Mouse (Mus musculus) left cerebral cortex, adult 2 months (tissue): ENCODE data around the gene Cdc42bpg. TPM values are rescaled to one million over a fixed set of nuclear protein-coding genes. Genes with fewer than 3 reads are reported as not detected.

Experiments used
- DNase-seq, 2 experiments: peaks; one replicate each; pipeline ENCODE4 v3.0.0; 2021 to 2022; ENCODE audit warnings: low spot score in 2 of 2, mixed read lengths in 1 of 2; ENCODE audit errors: extremely low spot score in 1 of 2
- H3K27ac ChIP-seq: fragments of 200-600 bp; 2 replicates; pipeline ENCODE4 v1.8.1; 2022
- H3K4me3 ChIP-seq: fragments of 200-600 bp; 2 replicates; pipeline ENCODE4 v1.8.1; 2022
- CTCF ChIP-seq: fragments of 200-600 bp; IDR thresholded peaks from 2 replicates; pipeline ENCODE4 v1.8.1; 2022; ENCODE audit warnings: antibody characterized with exemption, mild to moderate bottlenecking, moderate library complexity
- intact Hi-C: fragments of 180-260 bp; cut with DNase I; formaldehyde crosslinking; loops from one replicate; pipeline ENCODE4 v1.15.1; 2025
- total RNA-seq, 2 experiments: library from RNA; stranded (reverse); gene quantifications; 2 replicates each; pipeline ENCODE4 v1.2.3; 2021

Gene Cdc42bpg
- total RNA-seq, 2 experiments from 2014 or later, result 3.4 to 4.1 TPM

DNA sequence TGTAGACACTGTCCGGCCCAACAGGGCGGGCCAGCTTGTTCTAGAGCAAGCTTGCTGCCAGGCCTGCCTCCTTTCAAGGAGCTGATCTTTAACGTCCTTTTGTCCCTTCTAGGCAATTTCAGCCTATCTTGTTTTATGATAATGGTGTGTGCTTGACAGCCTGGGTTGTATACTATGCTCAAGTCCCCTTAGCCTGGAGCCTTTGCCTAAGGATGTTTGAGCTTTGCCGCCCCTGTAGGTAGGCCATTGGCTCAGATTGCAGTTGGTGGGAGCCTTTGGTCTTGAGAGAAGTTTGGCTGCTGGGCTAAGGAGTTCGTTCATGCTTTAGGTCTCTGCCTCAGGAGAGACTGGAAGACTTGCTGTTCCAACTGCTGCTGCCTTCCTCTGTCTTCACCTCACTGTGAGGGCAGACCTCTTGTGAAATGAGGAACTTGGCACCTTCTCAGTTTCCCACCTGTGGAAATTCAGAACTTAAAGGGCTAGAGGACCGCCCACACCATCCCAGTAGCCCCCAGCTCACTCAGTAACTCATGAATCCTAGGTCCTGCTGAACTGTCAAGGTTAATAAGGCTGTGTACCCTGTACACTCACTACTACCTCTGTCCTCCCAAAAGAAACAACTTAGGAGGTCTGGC lies 27.7 kb upstream of the Cdc42bpg start:
- intact Hi-C loops, result no loop called here
- no peak for DNase-seq
- Histone ChIP-seq H3K4me3 (peak overlapping the region; percentile 80), H3K27ac (peak overlapping the region; percentile 20)
- TF ChIP-seq CTCF, result no peak

GRCm38 (mm10) chr19:6279481-6280144 lies 26.6 kb upstream of the Cdc42bpg start:
- H3K27ac ChIP-seq, result no peak overlapping the region
- intact Hi-C loops, result loop anchor here (2.0 kb wide), 1 partner anchor 19 kb away; no protein-coding TSS in a partner anchor
- no peak for TF ChIP-seq CTCF
- H3K4me3 ChIP-seq, result no peak overlapping the region
- DNase-seq, result no peak

DNA sequence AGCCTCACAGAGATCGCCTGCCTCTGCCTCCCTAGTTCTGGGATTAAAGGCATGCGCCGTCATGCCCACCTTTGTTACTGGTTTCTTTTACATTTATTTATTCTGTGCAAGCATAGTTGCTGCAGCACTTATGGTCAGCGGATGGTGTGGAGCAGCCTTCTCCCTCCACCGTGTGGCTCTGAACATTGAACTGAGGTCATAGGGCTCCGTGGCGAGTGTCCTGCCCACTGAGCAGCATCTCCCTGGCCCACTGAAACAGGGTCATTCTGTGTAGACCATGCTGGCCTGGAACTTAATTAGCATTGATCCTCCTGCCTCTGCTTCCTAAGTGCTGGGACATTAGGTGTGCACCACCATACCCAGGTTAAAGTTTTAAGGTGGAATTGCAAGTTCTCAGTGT lies 25.7 kb upstream of the Cdc42bpg start:
- no peak for DNase-seq
- TF ChIP-seq CTCF, result no peak
- Histone ChIP-seq H3K27ac (no peak overlapping the region), H3K4me3 (no peak overlapping the region)
- intact Hi-C loops, result loop anchor here (2.0 kb wide), 1 partner anchor 18 kb away; no protein-coding TSS in a partner anchor

GRCm38 (mm10) chr19:6281122-6282020 lies 24.9 kb upstream of the Cdc42bpg start:
- Histone ChIP-seq H3K27ac (no peak overlapping the region), H3K4me3 (no peak overlapping the region)
- no peak for DNase-seq
- intact Hi-C loops, result loop anchor here (2.0 kb wide), 1 partner anchor 17 kb away; no protein-coding TSS in a partner anchor
- TF ChIP-seq CTCF, result no peak

GRCm38 (mm10) chr19:6283001-6283400 lies 23.3 kb upstream of the Cdc42bpg start:
- Histone ChIP-seq H3K27ac (no peak overlapping the region), H3K4me3 (no peak overlapping the region)
- DNase-seq, result no peak
- no peak for TF ChIP-seq CTCF
- intact Hi-C loops, result no loop called here

DNA sequence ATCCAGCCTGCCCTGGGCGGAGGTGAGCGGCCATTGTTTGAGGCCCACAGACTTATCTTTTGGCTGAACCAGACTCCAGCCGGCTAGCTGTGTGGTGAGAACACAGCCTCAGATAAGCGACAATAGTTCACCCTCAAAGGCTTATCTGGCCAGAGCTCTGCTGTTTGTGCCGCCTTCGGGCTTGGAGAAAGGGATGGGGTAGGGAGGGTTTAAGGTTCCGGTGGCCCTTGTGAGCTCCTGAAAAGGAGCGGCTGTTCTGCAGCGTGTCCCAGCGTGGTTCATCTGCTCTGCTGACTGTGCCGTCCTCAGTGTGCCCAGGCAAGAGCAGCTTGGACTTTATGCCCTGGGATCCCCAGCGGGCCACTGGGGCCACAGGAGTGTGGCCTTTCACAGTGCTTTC lies 21.8 kb upstream of the Cdc42bpg start:
- intact Hi-C loops, result no loop called here
- DNase-seq, result no peak
- no peak overlapping the region for H3K27ac ChIP-seq
- H3K4me3 ChIP-seq, result no peak overlapping the region
- no peak for TF ChIP-seq CTCF

DNA sequence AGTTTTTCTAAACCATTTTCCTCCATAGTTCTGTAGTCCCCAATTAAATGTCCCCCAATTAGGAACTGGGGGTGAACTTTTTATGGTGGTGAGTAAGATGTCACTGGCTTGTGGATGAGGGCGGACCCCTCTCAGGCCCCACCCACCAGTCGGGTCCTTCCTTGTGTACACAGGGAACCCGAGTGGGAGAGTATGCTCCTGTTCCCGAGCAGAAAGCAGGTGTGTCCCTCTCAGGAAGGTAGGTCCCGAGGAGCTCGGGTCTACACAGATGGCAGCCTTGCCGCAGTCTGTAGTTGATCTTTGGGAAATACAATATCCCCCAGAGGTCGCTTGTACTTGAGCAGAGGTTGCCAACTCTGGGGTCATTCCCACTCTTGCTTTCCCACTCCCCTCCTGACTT lies 21.0 kb upstream of the Cdc42bpg start:
- intact Hi-C loops, result no loop called here
- Histone ChIP-seq H3K27ac (no peak overlapping the region; the same call in 1 of the 2 replicates), H3K4me3 (no peak overlapping the region)
- DNase-seq, result no peak
- no peak for TF ChIP-seq CTCF

DNA sequence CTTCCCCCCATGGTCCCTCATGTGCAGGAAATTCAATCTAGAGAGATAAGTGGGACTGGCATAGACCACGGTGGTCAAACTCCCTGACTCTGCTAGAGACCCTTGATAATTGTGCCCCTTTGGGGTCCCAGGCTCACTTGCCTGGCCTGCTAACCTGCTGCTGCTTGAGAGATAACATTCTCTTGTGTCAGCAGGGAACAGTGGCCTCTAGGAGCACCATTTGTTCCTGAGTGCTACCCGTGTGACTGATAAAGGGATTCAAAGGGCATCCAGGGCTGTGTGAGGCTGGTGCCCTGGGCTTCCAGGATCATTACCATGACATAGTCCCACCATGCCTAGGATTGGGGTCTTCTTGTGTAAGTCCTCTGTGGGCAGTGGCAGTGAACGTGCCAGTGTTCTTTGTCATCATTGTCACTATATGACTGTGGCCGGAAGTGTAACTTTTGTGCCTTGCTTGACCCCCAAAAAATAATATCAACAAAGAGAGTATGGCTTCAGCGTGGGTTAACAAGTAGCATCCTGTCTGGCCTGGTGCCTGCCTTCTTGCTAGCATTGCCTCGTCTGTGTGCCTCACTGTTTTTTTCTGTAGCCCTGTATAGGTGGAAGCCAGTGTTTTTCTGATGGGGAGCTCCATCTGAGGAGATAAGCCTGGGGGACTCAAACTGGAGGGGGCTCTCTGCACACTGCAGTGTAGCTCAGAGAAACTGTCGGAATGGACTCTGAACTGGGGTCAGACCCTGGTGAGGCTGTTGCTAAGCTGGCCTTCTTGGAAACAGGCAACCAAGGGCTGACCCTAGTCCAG lies 20.4 kb upstream of the Cdc42bpg start:
- DNase-seq, result no peak
- no peak overlapping the region for H3K4me3 ChIP-seq
- H3K27ac ChIP-seq, result peak overlapping the region; percentile 53
- intact Hi-C loops, result no loop called here
- TF ChIP-seq CTCF, result no peak

GRCm38 (mm10) chr19:6286434-6287401 lies 19.5 kb upstream of the Cdc42bpg start:
- no peak for TF ChIP-seq CTCF

DNA sequence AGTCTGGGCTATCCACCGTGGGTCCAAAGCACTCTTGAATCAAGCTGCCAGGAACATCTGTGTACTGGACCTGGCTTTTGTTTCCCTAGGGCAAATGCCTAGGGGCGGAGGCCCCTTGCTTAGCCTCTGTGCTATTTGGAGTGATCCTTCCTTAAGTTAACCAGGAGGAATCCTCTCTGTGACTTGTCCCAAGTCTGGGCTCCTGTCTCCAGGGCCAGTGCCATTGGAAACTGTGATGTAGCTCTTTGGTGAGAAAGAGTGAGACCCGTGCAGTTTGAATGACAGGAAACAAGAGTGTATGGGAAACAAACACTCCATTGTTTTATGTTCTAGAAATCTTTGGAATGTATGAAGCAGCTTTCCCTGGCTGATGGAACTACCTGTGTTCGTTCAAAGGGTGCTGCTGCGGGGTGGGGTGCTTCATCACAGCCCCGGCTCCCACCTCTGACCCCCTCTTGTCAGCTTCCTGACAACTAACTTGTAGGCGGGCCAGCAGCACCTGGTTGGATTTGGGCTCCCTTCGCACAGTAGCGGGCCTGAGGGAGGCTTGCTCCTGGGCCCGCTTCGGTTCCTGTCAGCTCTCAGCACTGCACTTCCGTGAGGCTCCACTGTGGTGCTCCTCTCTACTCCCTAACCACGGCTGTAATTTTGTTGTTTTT lies 17.9 kb upstream of the Cdc42bpg start:
- no peak for DNase-seq
- intact Hi-C loops, result no loop called here
- no peak; the same call in 1 of the 2 replicates for TF ChIP-seq CTCF
- Histone ChIP-seq H3K4me3 (no peak overlapping the region), H3K27ac (peak overlapping the region; percentile 13; the same call in 1 of the 2 replicates)

More at GRCm38 (mm10) chr19:6286434-6287401, 19.5 kb upstream of the Cdc42bpg start:
- intact Hi-C loops, result no loop called here
- peak overlapping the region; percentile 53 for H3K27ac ChIP-seq
- no peak for DNase-seq
- no peak overlapping the region for H3K4me3 ChIP-seq
